Mouse (Mus musculus): ENCODE results near the gene Galnt7. TPM values are rescaled to one million over a fixed set of nuclear protein-coding genes. Genes with fewer than 3 reads are reported as not detected.

Galnt7 gene
- polyA plus RNA-seq, 1 experiment = 5.2 TPM

- H3K27ac ChIP-seq (ENCODE audit: control insufficient read depth, insufficient read depth, low read depth, low read length, poor library complexity) = no peak overlapping the region
- WGBS = 87% methylated on average over 1 of the region's 1 CpGs
These were observed 64.2 kb downstream of the Galnt7 start for GRCm38 (mm10) chr8:57588604-57589003.

GRCm38 (mm10) chr8:57586667-57587066 is 66.2 kb downstream of the Galnt7 start:
- 43% methylated on average over 4 of the region's 4 CpGs for WGBS
- H3K4me3 ChIP-seq (replicated peaks; ENCODE audit: control insufficient read depth, low read depth, low read length) = no peak overlapping the region
- H3K27ac ChIP-seq (ENCODE audit: control insufficient read depth, insufficient read depth, low read depth, low read length, poor library complexity) = no peak overlapping the region
- TF ChIP-seq POLR2A (IDR thresholded peaks at IDR 0.05; ENCODE audit: borderline replicate concordance, control insufficient read depth, low read depth, low read length) (no peak), CTCF (IDR thresholded peaks at IDR 0.05; ENCODE audit: control insufficient read depth, insufficient read depth, low read length) (no peak)
- peaks cover 1% of the 10 kb centered on the region; the same call in 1 of the 2 replicates for H3K4me1 ChIP-seq (ENCODE audit: control insufficient read depth, insufficient read depth, low read length)

More at GRCm38 (mm10) chr8:57588604-57589003, 64.2 kb downstream of the Galnt7 start:
- H3K4me1 ChIP-seq (ENCODE audit: control insufficient read depth, insufficient read depth, low read length) = peaks cover 1% of the 10 kb centered on the region; the same call in 1 of the 2 replicates
- H3K4me3 ChIP-seq (replicated peaks; ENCODE audit: control insufficient read depth, low read depth, low read length) = no peak overlapping the region
- TF ChIP-seq POLR2A (IDR thresholded peaks at IDR 0.05; ENCODE audit: borderline replicate concordance, control insufficient read depth, low read depth, low read length) (no peak), CTCF (IDR thresholded peaks at IDR 0.05; ENCODE audit: control insufficient read depth, insufficient read depth, low read length) (no peak)

DNA sequence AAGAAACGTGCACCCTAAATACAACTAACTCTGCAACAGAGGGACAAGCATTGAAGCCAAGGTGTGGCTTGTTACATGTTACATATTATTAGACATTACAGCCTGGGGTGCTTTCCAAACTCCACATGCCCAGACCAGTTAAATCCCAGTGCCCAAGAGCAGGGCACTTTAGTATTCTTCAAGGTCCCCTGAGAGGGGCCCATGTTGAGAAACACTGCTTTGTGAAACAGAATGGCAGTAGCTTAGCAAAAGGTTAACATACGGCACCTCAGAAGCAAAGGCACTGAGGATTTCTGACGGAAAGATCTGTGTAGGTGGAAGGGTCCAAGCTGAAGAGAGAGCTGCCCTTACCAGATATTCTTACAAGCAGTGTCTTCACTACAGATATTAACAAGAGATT is 67.0 kb downstream of the Galnt7 start:
- WGBS = 77% methylated on average over 3 of the region's 3 CpGs
- Histone ChIP-seq H3K27ac (ENCODE audit: control insufficient read depth, insufficient read depth, low read depth, low read length, poor library complexity) (no peak overlapping the region), H3K4me3 (replicated peaks; ENCODE audit: control insufficient read depth, low read depth, low read length) (no peak overlapping the region), H3K4me1 (ENCODE audit: control insufficient read depth, insufficient read depth, low read length) (peaks cover 1% of the 10 kb centered on the region; the same call in 1 of the 2 replicates)
- TF ChIP-seq POLR2A (IDR thresholded peaks at IDR 0.05; ENCODE audit: borderline replicate concordance, control insufficient read depth, low read depth, low read length) (no peak), CTCF (IDR thresholded peaks at IDR 0.05; ENCODE audit: control insufficient read depth, insufficient read depth, low read length) (no peak)

DNA sequence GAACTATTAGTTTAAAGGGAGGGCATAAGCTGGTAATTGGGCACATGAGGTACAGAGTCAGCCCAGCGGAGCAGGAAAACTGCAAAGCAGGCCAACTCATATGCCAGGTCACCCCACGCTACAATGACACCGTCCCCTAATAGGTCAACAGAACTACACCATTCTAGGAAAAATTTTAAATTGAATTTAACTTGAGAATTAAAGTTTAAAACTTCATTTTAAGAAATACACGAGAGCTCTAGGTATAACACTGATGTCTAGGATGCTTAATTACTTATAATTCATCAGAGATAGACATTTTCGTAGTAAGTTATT is 67.7 kb downstream of the Galnt7 start:
- peaks cover 1% of the 10 kb centered on the region; the same call in 1 of the 2 replicates for H3K4me1 ChIP-seq (ENCODE audit: control insufficient read depth, insufficient read depth, low read length)
- WGBS = 87% methylated on average over 5 of the region's 5 CpGs
- TF ChIP-seq POLR2A (IDR thresholded peaks at IDR 0.05; ENCODE audit: borderline replicate concordance, control insufficient read depth, low read depth, low read length) (no peak), CTCF (IDR thresholded peaks at IDR 0.05; ENCODE audit: control insufficient read depth, insufficient read depth, low read length) (no peak)
- no peak overlapping the region for H3K27ac ChIP-seq (ENCODE audit: control insufficient read depth, insufficient read depth, low read depth, low read length, poor library complexity)
- no peak overlapping the region for H3K4me3 ChIP-seq (replicated peaks; ENCODE audit: control insufficient read depth, low read depth, low read length)

GRCm38 (mm10) chr8:57584416-57585127 is 68.3 kb downstream of the Galnt7 start:
- TF ChIP-seq CTCF (IDR thresholded peaks at IDR 0.05; ENCODE audit: control insufficient read depth, insufficient read depth, low read length) (no peak), POLR2A (IDR thresholded peaks at IDR 0.05; ENCODE audit: borderline replicate concordance, control insufficient read depth, low read depth, low read length) (no peak)
- WGBS = 52% methylated on average over 8 of the region's 8 CpGs
- peaks cover 2% of the 10 kb centered on the region; the same call in 1 of the 2 replicates for H3K4me1 ChIP-seq (ENCODE audit: control insufficient read depth, insufficient read depth, low read length)

DNA sequence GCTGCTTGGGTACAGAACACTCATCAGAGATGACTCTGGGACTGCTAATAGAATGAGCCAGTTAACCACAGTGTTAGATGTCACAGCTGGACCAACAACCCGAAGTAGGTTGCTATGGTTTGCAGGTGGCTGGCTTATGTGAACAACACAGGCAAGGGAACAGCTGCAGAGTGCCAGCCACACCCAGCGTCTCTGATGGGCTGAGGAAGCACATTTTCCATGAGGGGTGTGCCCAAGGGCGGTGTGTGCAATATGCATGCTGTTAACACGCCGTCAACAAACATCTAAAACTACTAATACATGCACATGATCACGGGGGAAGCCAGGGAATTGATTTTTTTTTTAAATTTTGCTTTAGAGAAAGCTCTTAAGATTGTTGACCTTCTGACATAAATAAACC is 73.0 kb downstream of the Galnt7 start:
- 51% methylated on average over 6 of the region's 6 CpGs for WGBS
- H3K4me1 ChIP-seq (ENCODE audit: control insufficient read depth, insufficient read depth, low read length) = peaks cover 3% of the 10 kb centered on the region; the same call in 1 of the 2 replicates

More at GRCm38 (mm10) chr8:57584416-57585127, 68.3 kb downstream of the Galnt7 start:
- no peak overlapping the region for H3K4me3 ChIP-seq (replicated peaks; ENCODE audit: control insufficient read depth, low read depth, low read length)
- no peak overlapping the region for H3K27ac ChIP-seq (ENCODE audit: control insufficient read depth, insufficient read depth, low read depth, low read length, poor library complexity)

DNA sequence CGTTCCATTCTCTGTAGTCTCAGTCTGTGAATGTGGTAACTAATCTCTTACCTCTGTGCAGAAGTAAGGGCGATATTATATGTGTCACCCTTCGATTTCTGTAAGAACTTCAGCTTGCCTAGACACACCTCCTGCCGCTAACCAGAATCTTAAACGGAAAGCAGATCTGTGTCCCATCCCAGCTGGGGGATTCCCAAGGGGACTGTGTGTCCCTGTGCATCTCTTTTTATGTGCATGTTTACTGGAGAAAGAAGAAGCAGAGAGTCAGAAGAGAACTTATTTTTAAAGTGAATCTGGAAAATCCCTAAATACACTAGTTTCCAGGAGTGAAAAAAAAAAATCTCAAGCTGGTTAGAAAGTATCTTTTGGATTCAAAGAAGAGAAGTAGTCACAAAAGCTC is 75.5 kb downstream of the Galnt7 start:
- 54% methylated on average over 5 of the region's 5 CpGs for WGBS
- Histone ChIP-seq H3K4me3 (replicated peaks; ENCODE audit: control insufficient read depth, low read depth, low read length) (no peak overlapping the region), H3K27ac (ENCODE audit: control insufficient read depth, insufficient read depth, low read depth, low read length, poor library complexity) (no peak overlapping the region), H3K4me1 (ENCODE audit: control insufficient read depth, insufficient read depth, low read length) (peaks cover 3% of the 10 kb centered on the region; the same call in 1 of the 2 replicates)
- no peak for TF ChIP-seq CTCF (IDR thresholded peaks at IDR 0.05; ENCODE audit: control insufficient read depth, insufficient read depth, low read length)

More for the DNA sequence above, 73.0 kb downstream of the Galnt7 start:
- TF ChIP-seq CTCF (IDR thresholded peaks at IDR 0.05; ENCODE audit: control insufficient read depth, insufficient read depth, low read length) = no peak
- no peak for TF ChIP-seq POLR2A (IDR thresholded peaks at IDR 0.05; ENCODE audit: borderline replicate concordance, control insufficient read depth, low read depth, low read length)
- H3K4me3 ChIP-seq (replicated peaks; ENCODE audit: control insufficient read depth, low read depth, low read length) = peak overlapping the region; percentile 2
- H3K27ac ChIP-seq (ENCODE audit: control insufficient read depth, insufficient read depth, low read depth, low read length, poor library complexity) = no peak overlapping the region

- H3K27ac ChIP-seq (ENCODE audit: control insufficient read depth, insufficient read depth, low read depth, low read length, poor library complexity) = peak overlapping the region; percentile 32
- TF ChIP-seq POLR2A (IDR thresholded peaks at IDR 0.05; ENCODE audit: borderline replicate concordance, control insufficient read depth, low read depth, low read length) = no peak
- no peak for TF ChIP-seq CTCF (IDR thresholded peaks at IDR 0.05; ENCODE audit: control insufficient read depth, insufficient read depth, low read length)
- WGBS = 4% methylated on average over 7 of the region's 7 CpGs
- H3K4me3 ChIP-seq (replicated peaks; ENCODE audit: control insufficient read depth, low read depth, low read length) = no peak overlapping the region
- peaks cover 3% of the 10 kb centered on the region; the same call in 1 of the 2 replicates for H3K4me1 ChIP-seq (ENCODE audit: control insufficient read depth, insufficient read depth, low read length)
These were observed 76.6 kb downstream of the Galnt7 start for GRCm38 (mm10) chr8:57576238-57576637.
